Mouse (Mus musculus) neutrophil, adult 83 days (primary cell): ENCODE results near the gene Col6a6. TPM values are rescaled to one million over a fixed set of nuclear protein-coding genes. Genes with fewer than 3 reads are reported as not detected.

Experiments
- total RNA-seq, 2 experiments: library from RNA; stranded (reverse); gene quantifications; one replicate each; pipeline ENCODE4 v1.2.4; 2023

Col6a6 gene
- total RNA-seq = under 1 TPM in 1 of 2 experiments, not detected in 1; 0.07 TPM

DNA sequence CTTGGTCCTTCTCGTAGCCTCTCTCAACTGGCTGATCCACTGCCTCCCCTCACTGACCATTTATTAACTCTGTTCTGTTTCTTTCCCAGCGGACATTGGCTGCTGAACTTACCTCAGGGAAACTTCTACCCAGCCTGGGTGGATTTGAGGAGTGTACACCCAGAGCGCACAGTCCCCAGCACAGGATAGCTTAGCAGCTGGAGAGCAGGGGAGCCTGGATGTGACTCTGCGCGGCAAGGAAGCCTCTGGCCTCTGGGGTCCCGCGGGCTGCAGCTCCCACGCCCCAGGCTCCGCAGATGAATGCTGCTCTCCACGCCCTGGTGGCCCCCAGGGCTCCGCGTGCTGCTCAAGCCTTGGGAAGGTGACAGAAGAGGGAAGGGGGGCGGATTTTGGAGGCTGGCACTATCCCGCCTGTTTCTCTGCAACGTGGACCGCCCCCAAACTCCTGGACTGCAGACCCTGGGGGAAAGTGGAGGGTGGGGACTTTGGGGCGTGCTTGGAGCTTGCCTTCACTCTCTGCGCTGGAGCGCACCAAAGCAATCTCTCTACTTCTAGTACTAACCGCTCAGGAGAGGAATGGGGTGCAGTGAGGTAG is at the start of gene Col6a6:
Gene Col6a6 (minus strand): TSS at position 370 of the 595 bp plus-strand sequence.

DNA sequence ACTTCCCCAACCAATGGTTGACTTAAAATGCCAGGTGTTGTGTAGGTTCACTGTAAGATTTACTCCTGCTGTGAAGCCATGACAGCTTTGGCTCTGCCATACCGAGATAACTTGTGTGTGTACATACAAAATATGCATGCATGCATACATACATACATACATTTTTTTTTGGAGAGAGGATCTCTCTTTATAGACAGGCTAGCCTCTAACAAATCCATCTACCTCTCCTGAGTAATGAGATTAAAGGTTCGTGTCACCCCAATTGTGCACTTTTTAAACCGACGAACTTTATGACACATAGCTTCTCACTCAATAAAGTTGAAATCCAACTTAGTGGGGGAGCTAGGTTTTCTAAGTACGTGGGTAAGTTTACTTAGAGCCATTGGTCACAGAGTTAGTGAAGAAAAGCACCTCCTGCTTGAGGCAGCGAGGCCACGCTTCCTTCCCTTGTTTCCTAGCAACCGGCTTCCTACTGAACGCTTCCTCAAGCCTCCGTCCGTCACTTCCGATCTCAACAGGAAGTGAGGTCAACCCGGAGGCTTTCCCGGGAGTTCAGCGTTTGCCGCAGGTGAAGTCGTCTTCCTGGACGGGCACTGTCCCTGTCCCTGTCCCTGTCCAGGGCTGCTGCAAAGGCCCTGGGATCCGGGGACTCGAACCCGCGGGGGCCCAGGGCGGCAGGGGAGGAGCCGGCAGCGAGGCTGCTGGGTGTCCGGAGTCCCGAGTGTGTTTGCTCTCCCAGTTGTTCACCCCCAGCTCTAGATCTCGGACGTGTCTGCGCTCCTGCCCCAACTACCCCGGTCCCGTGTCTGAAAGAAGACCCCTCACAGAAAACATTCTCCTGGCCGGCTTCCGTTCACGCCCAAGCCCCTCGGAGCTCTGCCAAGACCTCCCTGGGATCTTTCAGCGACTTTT is 185.2 kb downstream of the Col6a6 start, which contains the start of gene Pik3r4:
Gene Pik3r4 (plus strand): TSS at position 519 of the 912 bp plus-strand sequence.

Other genes starting within 250 kb of the Col6a6 start
- gene Pik3r4, start 185.2 kb downstream of the Col6a6 start, total RNA-seq = 10 to 100 TPM; 17.6 to 20.3 TPM
- under 1 TPM; 0.04 to 0.31 TPM for gene Col6a5, start 132.5 kb upstream of the Col6a6 start, total RNA-seq